ENCODE assay signal across 18 mouse cellular contexts in the genomic region with DNA sequence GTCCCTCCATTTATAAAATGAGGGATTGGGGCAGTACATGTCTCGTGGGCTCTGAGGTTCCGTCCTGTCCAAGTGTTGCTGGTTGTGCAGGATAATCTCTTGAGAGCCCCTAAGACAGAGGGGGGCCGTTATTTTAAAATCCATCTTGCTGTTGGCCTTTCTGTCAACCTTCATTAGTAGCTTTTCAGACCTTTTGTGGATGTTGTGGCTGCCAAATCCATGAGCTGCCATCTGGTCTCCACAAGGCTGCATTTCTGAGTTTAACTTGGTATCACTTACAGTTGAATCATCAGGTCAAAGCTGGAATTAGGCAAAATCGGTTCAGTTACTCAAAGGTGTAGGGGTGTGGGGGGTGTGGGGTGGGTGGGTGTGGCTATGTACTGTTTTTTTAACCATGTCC. TPM values are rescaled to one million over a fixed set of nuclear protein-coding genes. Genes with fewer than 3 reads are reported as not detected.
DNase-seq lines count a peak whose midpoint lies in the region; ATAC-seq and TF ChIP-seq lines count a peak whose summit lies in the region.
"Had no signal": no experiment of that assay in that cellular context is flagged by ENCODE, and none has a peak within 500 bp of the region (broad histone marks: within the 10 kb centered on the region; RNA-seq: fewer than 3 reads in every experiment).

No protein-coding gene starts in this region.

- H3K9ac ChIP-seq in heart, postnatal 0 days (replicated peaks; ENCODE audit: low read depth, low read length): no peak overlapping the region
- H3K9ac ChIP-seq: forebrain, embryonic 13.5 days; midbrain, embryonic 12.5 days; neural tube, embryonic 13.5 days; stomach, embryonic 15.5 days had no signal

- no peak for TF ChIP-seq EP300 in heart, postnatal 0 days (IDR thresholded peaks at IDR 0.05; ENCODE audit: low read depth)

- H3K9me3 ChIP-seq in heart, postnatal 0 days (replicated peaks; ENCODE audit: control insufficient read depth, low read length): no peaks in the 10 kb centered on the region
- H3K9me3 ChIP-seq: forebrain, embryonic 13.5 days; hindbrain, embryonic 10.5 days; midbrain, embryonic 12.5 days; neural tube, embryonic 13.5 days; stomach, embryonic 15.5 days had no signal

- no peak overlapping the region for H3K4me3 ChIP-seq in heart, postnatal 0 days (ENCODE audit: low read depth, low read length)
- H3K4me3 ChIP-seq: forebrain, embryonic 13.5 days; hindbrain, embryonic 10.5 days; midbrain, embryonic 12.5 days; neural tube, embryonic 13.5 days; stomach, embryonic 15.5 days had no signal

- H3K27ac ChIP-seq in heart, postnatal 0 days (ENCODE audit: low read depth): peak overlapping the region; percentile 59; the same call in 1 of the 2 replicates
- H3K27ac ChIP-seq: hindbrain, postnatal 0 days; midbrain, embryonic 12.5 days; neural tube, embryonic 13.5 days; stomach, embryonic 15.5 days had no signal

- intact Hi-C loops in heart, postnatal 25 days (cut with DNase I): no loop called here

- no peak overlapping the region for H3K4me2 ChIP-seq in heart, postnatal 0 days (ENCODE audit: low read depth, low read length)
- H3K4me2 ChIP-seq: forebrain, embryonic 13.5 days; midbrain, embryonic 12.5 days; neural tube, embryonic 13.5 days; stomach, embryonic 15.5 days had no signal

- H3K36me3 ChIP-seq in heart, postnatal 0 days (replicated peaks; ENCODE audit: control insufficient read depth, insufficient read depth, low read length): no peaks in the 10 kb centered on the region
- H3K36me3 ChIP-seq: hindbrain, embryonic 10.5 days; midbrain, embryonic 12.5 days; neural tube, embryonic 13.5 days; stomach, embryonic 15.5 days had no signal

- H3K27me3 ChIP-seq in heart, postnatal 0 days (ENCODE audit: control insufficient read depth, insufficient read depth, low read length): no peaks in the 10 kb centered on the region
- H3K27me3 ChIP-seq: midbrain, embryonic 12.5 days; neural tube, embryonic 13.5 days; Patski; stomach, embryonic 15.5 days had no signal

- 76% methylated on average over 4 of the region's 4 CpGs for WGBS in heart, postnatal 0 days

- TF ChIP-seq CTCF in heart, postnatal 0 days (IDR thresholded peaks at IDR 0.05; ENCODE audit: low read depth): no peak

- no peak for DNase-seq in heart, postnatal 0 days (ENCODE audit: low spot score)
- no peak for DNase-seq in heart, postnatal 25 days (ENCODE audit: low spot score)
- DNase-seq in cerebellum, adult 11-12 months: peak; percentile 73
- DNase-seq in cerebellum, postnatal 10 days: peak; percentile 40 to 43
- no peak for DNase-seq in frontal cortex, postnatal 25 days (ENCODE audit: low spot score in 2 of 2)
- DNase-seq in testis, postnatal 14 days (ENCODE audit: low spot score): no peak
- DNase-seq: adrenal gland, adult 8-10 months; kidney, adult 11 months; liver; right cerebral cortex, postnatal 25 days had no signal

- ATAC-seq in heart, postnatal 0 days (ENCODE audit: insufficient read depth, low read depth): no peak
- ATAC-seq in granulocyte monocyte progenitor cell, adult 5-6 weeks (replicated peaks; ENCODE audit: poor library complexity, severe bottlenecking): no peak
- ATAC-seq: forebrain, embryonic 13.5 days; hindbrain, postnatal 0 days; Patski had no signal

- peaks cover 23% of the 10 kb centered on the region for H3K4me1 ChIP-seq in heart, postnatal 0 days (ENCODE audit: control insufficient read depth, insufficient read depth)
- H3K4me1 ChIP-seq: neural tube, embryonic 13.5 days; stomach, embryonic 15.5 days had no signal

RNA-seq across cellular contexts. Expression of a gene that starts 19.6 kb away (rescaled TPM):
- total RNA-seq in heart, postnatal 0 days (2014; rRNA removed; ENCODE audit: low replicate concordance): 56.9 and 72.7 TPM in 2 replicates
- 96.9 and 107 TPM in 2 replicates for polyA plus RNA-seq in heart, postnatal 0 days (2015; fragmentation: Nextera tagmentation; extraction: Ambion mirVana)
- 10 to 100 TPM; 38.5 to 46.1 TPM for total RNA-seq in heart, postnatal 25 days (2021)
- total RNA-seq in granulocyte monocyte progenitor cell, adult 5-6 weeks (2014; fragmentation: Nextera tagmentation): 121 and 125 TPM in 2 replicates
- 204 and 256 TPM in 2 replicates for total RNA-seq in granulocyte monocyte progenitor cell, adult 5-6 weeks (2017)

RNA-seq across cellular contexts. Expression of a gene that starts 23.9 kb away (rescaled TPM):
- 64.7 and 83.8 TPM in 2 replicates for total RNA-seq in heart, postnatal 0 days (2014; rRNA removed; ENCODE audit: low replicate concordance)
- 33.7 and 39.0 TPM in 2 replicates for polyA plus RNA-seq in heart, postnatal 0 days (2015; fragmentation: Nextera tagmentation; extraction: Ambion mirVana)
- 100 to 1,000 TPM; 364 to 380 TPM for total RNA-seq in heart, postnatal 25 days (2021)
- total RNA-seq in granulocyte monocyte progenitor cell, adult 5-6 weeks (2014; fragmentation: Nextera tagmentation): 10.9 and 22.5 TPM in 2 replicates
- total RNA-seq in granulocyte monocyte progenitor cell, adult 5-6 weeks (2017): 3.7 and 6.2 TPM in 2 replicates

RNA-seq across cellular contexts. Expression of a gene that starts 33.2 kb away (rescaled TPM):
- 31.0 and 32.4 TPM in 2 replicates for total RNA-seq in heart, postnatal 0 days (2014; rRNA removed; ENCODE audit: low replicate concordance)
- 65.1 and 66.3 TPM in 2 replicates for polyA plus RNA-seq in heart, postnatal 0 days (2015; fragmentation: Nextera tagmentation; extraction: Ambion mirVana)
- total RNA-seq in heart, postnatal 25 days (2021): 10 to 100 TPM; 32.2 to 32.3 TPM
- total RNA-seq in granulocyte monocyte progenitor cell, adult 5-6 weeks (2014; fragmentation: Nextera tagmentation): 13.2 and 41.4 TPM in 2 replicates
- 46.0 and 64.1 TPM in 2 replicates for total RNA-seq in granulocyte monocyte progenitor cell, adult 5-6 weeks (2017)

Comparison
In these comparisons a context has a peak if more than half of its experiments do, and no peak if none do; other contexts are left out.
1. DNase-seq: peak in cerebellum, adult 11-12 months (single experiment) and cerebellum, postnatal 10 days (2 of 2); none in heart, postnatal 0 days (single experiment), heart, postnatal 25 days (single experiment), frontal cortex, postnatal 25 days (0 of 2) and testis, postnatal 14 days (single experiment).